Mouse (Mus musculus): ENCODE data around the gene Gm765.

DNA sequence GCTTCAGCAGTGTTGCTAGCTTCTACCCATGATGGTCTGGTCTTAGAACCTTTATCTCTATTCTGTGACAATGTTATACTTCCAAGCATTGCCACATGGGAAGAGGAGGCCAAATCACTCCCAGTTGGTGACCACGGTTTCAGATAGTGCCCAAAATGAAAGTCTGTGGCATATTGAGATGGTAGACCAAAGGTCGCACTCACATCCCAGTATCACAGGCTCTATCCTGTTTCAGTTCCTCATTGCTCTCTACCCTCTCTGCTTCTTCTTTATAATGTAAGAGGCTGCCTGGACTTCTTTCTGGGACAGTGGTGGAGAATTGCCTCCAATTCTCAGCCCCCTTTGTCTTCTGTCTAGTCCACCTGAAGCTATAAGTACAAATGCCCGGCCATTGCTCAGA, 108.5 kb downstream of the Gm765 start:
- no peak for TF ChIP-seq CTCF (IDR thresholded peaks at IDR 0.05; ENCODE audit: borderline replicate concordance, extremely low read depth, insufficient read depth, insufficient read length)
- TF ChIP-seq POLR2A (IDR thresholded peaks at IDR 0.05; ENCODE audit: borderline replicate concordance, extremely low read depth, insufficient read depth, insufficient read length, poor library complexity, severe bottlenecking) = no peak

Data from brain, embryonic 14.5 days (tissue).